Mouse (Mus musculus): ENCODE results near the gene Vrk2. TPM values are rescaled to one million over a fixed set of nuclear protein-coding genes. Genes with fewer than 3 reads are reported as not detected.

Gene Vrk2
- total RNA-seq, 2 experiments from 2014 or later, result 43.1 to 45.4 TPM

DNA sequence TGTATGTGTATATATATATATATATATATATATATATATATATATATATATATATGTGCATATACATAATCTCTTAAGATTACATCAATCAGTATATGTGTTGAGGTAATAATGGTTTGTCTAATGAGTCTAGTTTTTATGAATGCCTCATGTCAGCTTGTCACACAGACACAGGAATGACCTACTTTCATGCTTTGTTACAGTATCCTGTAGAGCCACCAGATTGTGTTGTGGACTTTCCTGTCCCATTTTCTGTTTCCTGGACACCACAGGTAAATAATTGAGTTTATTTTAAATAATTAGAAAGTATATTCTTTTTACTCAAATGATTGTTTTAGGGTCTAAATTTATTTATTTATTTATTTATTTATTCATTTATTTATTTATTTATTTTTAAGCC is 159.6 kb downstream of the Vrk2 start:
- no peak for ATAC-seq (replicated peaks; ENCODE audit: poor library complexity)

DNA sequence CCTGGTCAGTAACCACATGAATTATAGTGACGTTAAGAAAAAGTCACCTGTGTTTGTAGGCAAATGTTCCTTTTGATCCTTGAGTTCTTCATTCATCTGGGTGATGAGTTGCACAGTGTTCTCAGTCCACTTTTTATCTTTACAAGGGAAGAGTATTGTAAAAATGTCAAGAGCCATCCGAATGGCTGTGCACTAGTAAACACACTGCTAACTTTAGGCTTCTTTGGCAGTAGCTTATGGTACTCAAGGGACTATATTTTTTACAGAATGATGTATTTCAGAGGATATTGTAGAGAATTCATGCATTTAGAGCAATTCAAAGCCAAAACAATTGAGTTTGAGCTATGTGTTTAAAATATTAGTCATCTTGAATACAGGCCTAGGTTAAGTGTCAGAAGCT is 172.3 kb downstream of the Vrk2 start:
- ATAC-seq (replicated peaks; ENCODE audit: poor library complexity), result no peak

Other genes starting within 250 kb of the Vrk2 start
- 24.0 and 24.8 TPM in 2 replicates for gene Fancl, start 207.9 kb downstream of the Vrk2 start, total RNA-seq (2015)
- gene Fancl, start 207.9 kb downstream of the Vrk2 start, total RNA-seq (2017), result 32.5 and 39.8 TPM in 2 replicates
- not detected in 2 replicates for gene Gm6899, start 758 bp downstream of the Vrk2 start, total RNA-seq (2015)
- gene Gm6899, start 758 bp downstream of the Vrk2 start, total RNA-seq (2017), result not detected in 2 replicates

All from megakaryocyte progenitor cell, adult 5-6 weeks (primary cell).